Mouse (Mus musculus) left cerebral cortex, adult 2 months (tissue): ENCODE data around the gene Olfr1442. TPM values are rescaled to one million over a fixed set of nuclear protein-coding genes. Genes with fewer than 3 reads are reported as not detected.
"Not testable (repeated sequence)": the region's sequence is repeated elsewhere in the genome, so short reads cannot be mapped to it uniquely, and the experiment has no call there.

Experiments
- DNase-seq, 2 experiments: peaks; one replicate each; pipeline ENCODE4 v3.0.0; 2021 to 2022; ENCODE audit warnings: low spot score in 2 of 2, mixed read lengths in 1 of 2; ENCODE audit errors: extremely low spot score in 1 of 2
- H3K27ac ChIP-seq: fragments of 200-600 bp; 2 replicates; pipeline ENCODE4 v1.8.1; 2022
- H3K4me3 ChIP-seq: fragments of 200-600 bp; 2 replicates; pipeline ENCODE4 v1.8.1; 2022
- CTCF ChIP-seq: fragments of 200-600 bp; IDR thresholded peaks from 2 replicates; pipeline ENCODE4 v1.8.1; 2022; ENCODE audit warnings: antibody characterized with exemption, mild to moderate bottlenecking, moderate library complexity
- intact Hi-C: fragments of 180-260 bp; cut with DNase I; formaldehyde crosslinking; loops from one replicate; pipeline ENCODE4 v1.15.1; 2025
- long read RNA-seq, 2 experiments: library from polyadenylated mRNA; stranded (forward); transcript quantifications; one replicate each; pipeline ENCODE4 v2.0.0; 2021; ENCODE audit warnings: borderline mapping rate in 2 of 2
- total RNA-seq, 2 experiments: library from RNA; stranded (reverse); gene quantifications; 2 replicates each; pipeline ENCODE4 v1.2.3; 2021

Olfr1442 gene
- total RNA-seq = not detected
- long read RNA-seq, experiment 1 = 0 reads
- long read RNA-seq, experiment 2 = 0 reads

DNA sequence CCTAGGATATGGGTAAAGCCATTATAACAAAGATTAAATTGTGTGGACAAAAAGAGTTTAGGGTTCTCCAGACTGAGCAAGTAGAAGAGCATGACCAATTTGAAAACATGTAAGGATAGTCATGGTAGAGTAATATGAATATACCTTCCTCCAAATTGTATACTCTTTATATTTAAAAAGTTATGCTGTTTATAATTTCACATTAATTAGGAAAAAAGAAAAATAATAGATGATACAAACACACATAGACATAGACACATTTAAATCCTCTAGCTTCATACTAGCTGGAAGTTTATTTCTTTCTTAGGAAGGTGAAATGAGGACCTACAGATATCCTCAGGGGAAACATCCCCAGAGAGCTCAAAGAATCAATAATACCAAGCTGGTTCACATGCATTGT, at the start of gene Olfr1442:
Olfr1442 (plus strand) TSS at position 301 of the 400 bp plus-strand sequence.
- intact Hi-C loops = no loop called here
- DNase-seq = no peak
- Histone ChIP-seq H3K4me3 (no peak within 1 kb of the TSS), H3K27ac (no peak within 1 kb of the TSS)
- TF ChIP-seq CTCF = no peak

DNA sequence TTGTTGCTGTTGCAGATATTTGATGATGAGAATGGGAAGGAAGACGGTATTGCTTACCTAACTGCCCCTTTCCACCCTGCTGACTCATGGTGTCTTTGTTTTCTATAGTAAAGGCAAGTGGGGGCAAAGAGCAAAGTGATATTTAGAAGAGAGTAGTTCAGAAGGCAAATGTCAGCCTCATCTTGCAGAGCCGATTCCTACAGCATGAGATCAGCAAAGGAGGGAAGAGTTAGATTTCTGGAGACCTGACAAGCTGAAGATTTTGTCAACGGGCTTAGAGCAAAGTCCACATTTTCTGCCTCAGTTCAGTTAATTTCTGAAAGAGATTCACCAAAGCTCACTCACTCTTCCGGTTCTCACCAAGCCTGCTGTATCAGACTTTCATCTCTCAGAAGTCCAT, 37.1 kb upstream of the Olfr1442 start, which contains the start of gene Glyat:
Glyat (plus strand) TSS at position 133 of the 400 bp plus-strand sequence.
- TF ChIP-seq CTCF = no peak
- intact Hi-C loops = no loop called here

DNA sequence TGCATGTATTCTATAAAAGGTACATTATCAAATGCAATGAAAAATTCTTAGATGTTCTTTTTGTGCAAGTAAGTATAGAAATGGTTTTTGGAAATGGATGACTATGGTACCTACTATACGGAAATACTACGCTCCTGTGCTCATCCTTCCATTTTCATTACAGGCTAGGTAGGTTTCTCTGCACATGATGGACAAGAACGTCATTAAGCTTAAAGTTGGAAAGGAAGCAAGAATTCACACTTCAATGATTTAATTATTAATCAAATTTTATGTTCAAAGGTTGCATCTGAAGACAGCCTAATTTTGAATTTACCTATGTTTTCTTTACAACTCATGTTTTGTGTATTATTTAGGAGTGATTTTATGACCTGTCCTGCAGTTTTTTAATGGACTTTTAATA, 36.0 kb upstream of the Olfr1442 start:
- intact Hi-C loops = no loop called here
- TF ChIP-seq CTCF = no peak
- Histone ChIP-seq H3K27ac (no peak overlapping the region), H3K4me3 (no peak overlapping the region)
- no peak for DNase-seq

More for the DNA sequence above, 37.1 kb upstream of the Olfr1442 start, which contains the start of gene Glyat:
- no peak for DNase-seq
- H3K27ac ChIP-seq = no peak within 1 kb of the TSS
- no peak within 1 kb of the TSS for H3K4me3 ChIP-seq

DNA sequence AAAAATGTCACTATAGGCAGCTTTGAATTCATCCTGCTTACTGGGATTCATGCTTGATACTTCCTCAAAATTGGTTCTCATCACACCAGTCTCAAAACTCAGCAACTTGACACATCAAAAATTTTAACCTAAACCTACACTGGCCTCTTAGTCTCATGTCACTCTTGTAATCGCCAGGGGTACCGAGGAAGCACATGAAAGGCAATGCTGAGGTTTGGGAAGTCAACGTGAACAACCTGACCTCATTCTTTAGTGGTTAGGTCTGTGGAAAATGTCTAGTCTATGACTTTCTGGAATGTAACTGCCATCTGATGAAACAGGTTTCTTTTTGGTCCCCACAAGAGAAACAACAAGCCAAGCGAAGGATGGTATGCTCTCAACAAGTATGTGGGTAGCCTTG, 35.3 kb upstream of the Olfr1442 start:
- no peak for DNase-seq
- intact Hi-C loops = no loop called here
- no peak for TF ChIP-seq CTCF
- Histone ChIP-seq H3K27ac (no peak overlapping the region), H3K4me3 (no peak overlapping the region)

DNA sequence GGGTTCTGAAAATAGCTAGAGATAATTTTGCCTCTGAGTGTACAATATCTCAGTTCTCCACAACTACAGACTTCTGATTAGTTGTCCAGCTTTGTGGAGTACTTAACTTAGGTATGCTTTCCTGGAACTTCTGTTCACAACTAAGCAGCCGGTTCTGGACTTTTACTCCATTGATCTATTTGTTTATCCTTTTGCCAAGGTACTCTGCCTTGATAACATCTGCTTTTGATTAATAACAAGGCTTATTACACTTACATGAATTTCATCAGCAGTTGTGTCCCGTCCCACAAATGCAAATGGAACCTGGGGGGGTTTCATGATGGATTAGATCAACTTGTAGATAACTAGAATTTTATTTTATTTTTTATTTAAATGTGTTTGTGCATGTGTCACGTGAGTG, 33.4 kb upstream of the Olfr1442 start:
- H3K4me3 ChIP-seq = no peak overlapping the region
- no peak for DNase-seq
- H3K27ac ChIP-seq = no peak overlapping the region
- intact Hi-C loops = no loop called here
- TF ChIP-seq CTCF = no peak

DNA sequence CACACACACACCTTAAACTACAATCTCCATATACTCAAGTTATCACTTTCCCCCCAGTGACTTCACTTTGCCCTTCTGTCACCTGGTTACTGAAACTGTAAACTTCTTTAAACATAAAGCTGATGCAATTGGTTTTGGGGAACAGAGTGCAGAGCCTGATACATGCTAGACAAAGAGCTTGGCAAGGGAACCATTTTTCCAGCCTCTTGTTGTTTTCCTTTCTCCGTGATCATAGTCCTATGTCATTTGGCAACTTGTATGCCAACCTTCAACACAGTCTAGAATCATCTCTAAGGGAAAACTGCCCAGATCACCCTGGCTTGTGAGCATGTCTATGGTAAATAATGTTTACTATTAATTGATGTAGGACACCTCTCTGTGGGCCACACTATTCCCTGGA, 32.2 kb upstream of the Olfr1442 start:
- no peak overlapping the region for H3K27ac ChIP-seq
- no peak for DNase-seq
- TF ChIP-seq CTCF = no peak

DNA sequence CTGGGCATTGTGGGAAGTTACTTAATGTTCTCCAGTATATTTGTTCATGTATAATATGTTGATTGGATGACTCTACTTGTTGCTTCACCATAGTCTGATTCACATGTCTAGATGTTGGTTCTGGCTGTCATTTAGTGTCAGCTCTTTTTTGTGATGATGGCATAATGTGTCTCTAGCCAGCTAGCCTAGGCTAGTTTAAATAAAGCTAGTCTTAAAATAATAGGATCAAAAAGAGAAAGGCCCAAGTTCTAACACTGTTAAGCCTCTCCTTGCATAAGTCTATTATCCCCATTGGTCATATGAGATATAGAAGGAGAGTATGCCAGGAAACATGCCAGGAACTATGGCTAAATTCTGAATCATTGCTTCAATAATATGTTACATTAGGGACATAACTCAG, 20.7 kb upstream of the Olfr1442 start:
- DNase-seq = no peak
- intact Hi-C loops = no loop called here
- Histone ChIP-seq H3K27ac (no peak overlapping the region), H3K4me3 (no peak overlapping the region)
- TF ChIP-seq CTCF = no peak

More for the DNA sequence above, 32.2 kb upstream of the Olfr1442 start:
- intact Hi-C loops = no loop called here
- H3K4me3 ChIP-seq = no peak overlapping the region

DNA sequence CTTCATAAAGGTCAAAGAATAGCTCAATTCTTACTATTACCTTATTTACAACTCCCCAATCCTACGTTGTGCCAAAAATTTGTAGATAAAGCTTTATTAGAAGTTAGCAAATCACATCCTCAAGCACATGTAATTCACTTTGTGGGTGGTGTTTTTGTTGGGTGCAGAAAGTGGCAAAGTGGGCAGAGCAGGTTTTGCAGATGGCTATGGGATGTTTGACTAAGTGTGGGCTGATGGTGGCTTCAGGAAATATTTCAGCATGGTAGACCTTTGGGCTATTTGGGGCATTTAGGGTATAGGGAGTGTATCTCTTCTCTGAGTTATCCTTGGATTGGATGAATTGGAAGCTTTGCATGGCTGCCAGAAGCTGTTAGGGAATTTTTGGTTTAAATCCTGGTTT, 4.1 kb upstream of the Olfr1442 start:
- intact Hi-C loops = no loop called here
- Histone ChIP-seq H3K27ac (no peak overlapping the region), H3K4me3 (no peak overlapping the region)
- TF ChIP-seq CTCF = no peak
- no peak for DNase-seq

DNA sequence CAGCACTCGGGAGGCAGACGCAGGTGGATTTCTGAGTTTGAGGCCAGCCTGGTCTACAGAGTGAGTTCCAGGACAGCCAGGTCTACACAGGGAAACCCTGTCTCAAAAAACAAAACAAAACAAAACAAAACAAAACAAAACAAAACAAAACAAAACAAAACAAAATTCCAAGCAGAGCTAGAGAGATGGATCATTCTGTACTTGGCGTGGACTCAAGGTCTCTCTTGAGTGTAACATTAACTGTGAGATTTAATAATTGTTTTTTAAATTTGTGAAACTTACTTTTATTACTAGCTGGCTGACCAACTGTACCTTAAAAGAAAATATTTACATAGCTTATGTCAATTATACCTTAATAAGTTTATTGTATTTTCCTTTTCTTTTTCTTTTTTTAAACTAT, 1.6 kb upstream of the Olfr1442 start:
- intact Hi-C loops, H3K4me3 ChIP-seq, DNase-seq, H3K27ac ChIP-seq: not testable (repeated sequence)

DNA sequence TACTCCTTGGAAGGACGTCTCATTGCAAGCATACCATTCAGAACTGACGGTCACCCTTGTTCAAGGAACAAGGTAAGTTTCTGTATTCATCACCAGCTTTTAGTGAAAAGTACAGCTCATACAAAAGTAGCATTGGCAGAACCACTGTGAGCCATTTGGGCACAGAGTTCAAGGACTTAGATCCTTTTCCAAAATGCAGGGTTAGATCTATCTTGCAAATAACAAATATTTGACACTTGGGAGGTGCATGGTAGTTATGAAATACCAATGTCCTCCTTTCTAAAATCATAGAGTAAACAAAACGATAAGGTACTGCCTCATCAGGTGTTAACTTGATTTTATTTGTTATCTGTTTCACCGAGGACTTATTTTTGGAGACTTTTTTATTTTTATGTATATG, 812 bp downstream of the Olfr1442 start:
- no peak for DNase-seq
- intact Hi-C loops = no loop called here
- no peak for TF ChIP-seq CTCF
- Histone ChIP-seq H3K27ac (no peak overlapping the region), H3K4me3 (no peak overlapping the region)

DNA sequence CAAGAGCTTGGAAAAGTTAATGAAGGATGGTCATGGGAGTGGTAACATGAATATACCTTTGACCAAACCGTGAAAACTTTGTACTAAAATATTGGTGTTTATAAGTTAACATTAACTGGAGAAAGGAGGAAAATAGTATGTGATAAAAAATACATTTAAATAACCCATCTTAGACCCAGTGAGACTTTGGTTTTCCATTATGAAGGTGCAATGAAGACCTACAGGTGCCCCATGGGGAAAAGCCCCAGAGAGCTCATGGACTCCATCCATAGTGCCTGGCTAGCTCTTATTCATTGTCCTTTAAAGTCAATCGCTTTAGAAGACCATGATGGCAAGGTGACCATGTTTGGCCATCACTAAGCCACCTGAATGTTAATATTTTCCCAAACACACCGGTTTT, 7.6 kb downstream of the Olfr1442 start, which contains the start of gene Olfr1443:
Olfr1443 (plus strand) TSS at position 301 of the 400 bp plus-strand sequence.
- DNase-seq = no peak
- Histone ChIP-seq H3K4me3 (no peak within 1 kb of the TSS), H3K27ac (no peak within 1 kb of the TSS)
- intact Hi-C loops = no loop called here
- no peak for TF ChIP-seq CTCF

DNA sequence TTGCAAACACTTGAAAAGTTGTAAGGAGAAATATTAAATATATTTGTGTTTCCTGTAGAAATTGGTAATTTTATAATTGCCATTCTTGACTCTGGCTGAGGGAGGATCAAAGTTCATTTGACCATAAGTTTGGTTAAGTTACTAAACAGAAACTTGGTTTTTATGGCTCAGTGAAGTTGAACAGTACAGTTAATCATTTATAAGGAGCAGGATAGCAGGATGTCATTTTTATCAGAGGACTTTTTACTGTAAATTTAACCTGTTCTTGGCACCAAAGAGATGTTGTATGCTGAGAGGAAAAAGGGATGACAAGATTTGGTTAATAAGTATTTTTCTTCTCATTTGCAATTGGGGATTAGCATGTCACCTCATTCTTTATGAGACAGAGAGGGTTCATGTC, 14.4 kb downstream of the Olfr1442 start:
- Histone ChIP-seq H3K4me3 (no peak overlapping the region), H3K27ac (no peak overlapping the region)
- TF ChIP-seq CTCF = no peak
- no peak for DNase-seq
- intact Hi-C loops = no loop called here

DNA sequence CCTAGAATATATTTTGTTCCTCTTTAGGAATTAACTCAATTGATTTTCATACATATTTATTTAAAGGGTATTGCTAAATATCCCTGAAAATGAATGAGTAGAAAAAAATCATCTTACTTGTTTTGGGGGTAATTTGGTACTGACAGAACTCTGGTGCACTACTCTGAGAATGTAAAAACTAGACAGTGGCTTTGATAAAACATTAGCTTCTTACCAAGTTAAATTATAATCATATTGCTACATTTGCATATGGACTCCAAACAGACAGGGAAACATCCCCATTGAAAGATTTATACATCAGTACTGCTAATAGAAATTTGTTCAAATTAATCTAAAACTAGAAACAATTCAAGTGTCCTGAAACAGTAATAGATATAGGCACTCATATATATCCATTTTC, 15.0 kb downstream of the Olfr1442 start:
- intact Hi-C loops = no loop called here
- TF ChIP-seq CTCF = no peak
- DNase-seq = no peak
- Histone ChIP-seq H3K27ac (no peak overlapping the region), H3K4me3 (no peak overlapping the region)
